Mouse (Mus musculus): ENCODE measurements around the gene Arhgap25. TPM values are rescaled to one million over a fixed set of nuclear protein-coding genes. Genes with fewer than 3 reads are reported as not detected.

Gene Arhgap25
- polyA plus RNA-seq, 1 experiment, result not detected

- TF ChIP-seq FOSL1 (IDR thresholded peaks at IDR 0.05; ENCODE audit: insufficient read depth, low read length, poor library complexity, severe bottlenecking) (no peak), CEBPB (IDR thresholded peaks at IDR 0.05; ENCODE audit: low read depth) (no peak), CTCF (IDR thresholded peaks at IDR 0.05; ENCODE audit: control insufficient read depth, insufficient read depth, insufficient read length) (no peak), MAX (IDR thresholded peaks at IDR 0.05) (no peak), MYOD1 (IDR thresholded peaks at IDR 0.05; ENCODE audit: control insufficient read depth, insufficient read length, low read depth) (no peak), USF1 (IDR thresholded peaks at IDR 0.05; ENCODE audit: low read depth) (no peak), MYOG (IDR thresholded peaks at IDR 0.05; ENCODE audit: control insufficient read depth, extremely low read depth, insufficient read length) (no peak)
- no peak overlapping the region for H3ac ChIP-seq (ENCODE audit: control insufficient read depth, insufficient read length, low read depth)
- H3K27me3 ChIP-seq (ENCODE audit: control insufficient read depth, insufficient read depth, insufficient read length), result no peaks in the 10 kb centered on the region
- no peaks in the 10 kb centered on the region for H3K79me3 ChIP-seq (ENCODE audit: low read depth)
- H3K79me2 ChIP-seq (ENCODE audit: control insufficient read depth, insufficient read depth), result no peaks in the 10 kb centered on the region
- H3K4me3 ChIP-seq (ENCODE audit: insufficient read depth, poor library complexity, severe bottlenecking), result no peak overlapping the region
- no peaks in the 10 kb centered on the region for H3K36me3 ChIP-seq (ENCODE audit: control insufficient read depth, insufficient read depth)
These were observed 23.3 kb downstream of the Arhgap25 start for GRCm38 (mm10) chr6:87509806-87510205.

DNA sequence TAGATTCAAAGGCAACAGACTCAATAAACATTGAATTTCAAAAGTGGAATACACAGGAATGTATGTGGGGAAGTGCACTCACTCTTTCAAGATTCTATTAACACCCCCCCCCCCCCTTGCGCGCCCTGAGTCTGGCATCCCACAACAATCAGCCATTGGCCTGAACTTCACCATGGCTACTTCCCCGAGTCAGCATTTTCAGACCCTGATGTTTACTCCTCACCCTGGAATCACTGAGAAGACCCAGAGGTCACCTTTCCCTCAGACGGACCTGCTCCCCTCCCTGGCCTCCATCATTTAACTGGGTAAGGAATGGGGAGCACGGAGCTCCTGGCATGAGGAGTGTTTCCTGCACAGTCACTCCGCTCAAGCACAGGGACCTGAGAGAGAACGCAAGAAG lies 28.2 kb downstream of the Arhgap25 start:
- TF ChIP-seq MYOG (IDR thresholded peaks at IDR 0.05; ENCODE audit: control insufficient read depth, extremely low read depth, insufficient read length), result no peak
- no peaks in the 10 kb centered on the region for H3K27me3 ChIP-seq (ENCODE audit: control insufficient read depth, insufficient read depth, insufficient read length)

GRCm38 (mm10) chr6:87503976-87504375 lies 29.1 kb downstream of the Arhgap25 start:
- TF ChIP-seq CEBPB (IDR thresholded peaks at IDR 0.05; ENCODE audit: low read depth), result no peak
- TF ChIP-seq MYOG (IDR thresholded peaks at IDR 0.05; ENCODE audit: control insufficient read depth, extremely low read depth, insufficient read length), result no peak
- no peak for TF ChIP-seq MYOD1 (IDR thresholded peaks at IDR 0.05; ENCODE audit: control insufficient read depth, insufficient read length, low read depth)
- no peak for TF ChIP-seq CTCF (IDR thresholded peaks at IDR 0.05; ENCODE audit: control insufficient read depth, insufficient read depth, insufficient read length)
- no peak for TF ChIP-seq FOSL1 (IDR thresholded peaks at IDR 0.05; ENCODE audit: insufficient read depth, low read length, poor library complexity, severe bottlenecking)
- no peak for TF ChIP-seq USF1 (IDR thresholded peaks at IDR 0.05; ENCODE audit: low read depth)
- TF ChIP-seq MAX (IDR thresholded peaks at IDR 0.05), result no peak
- no peaks in the 10 kb centered on the region for H3K27me3 ChIP-seq (ENCODE audit: control insufficient read depth, insufficient read depth, insufficient read length)
- H3K79me3 ChIP-seq (ENCODE audit: low read depth), result no peaks in the 10 kb centered on the region
- H3K4me3 ChIP-seq (ENCODE audit: insufficient read depth, poor library complexity, severe bottlenecking), result no peak overlapping the region
- no peaks in the 10 kb centered on the region for H3K79me2 ChIP-seq (ENCODE audit: control insufficient read depth, insufficient read depth)
- H3ac ChIP-seq (ENCODE audit: control insufficient read depth, insufficient read length, low read depth), result no peak overlapping the region
- H3K36me3 ChIP-seq (ENCODE audit: control insufficient read depth, insufficient read depth), result no peaks in the 10 kb centered on the region

More for the DNA sequence above, 28.2 kb downstream of the Arhgap25 start:
- Histone ChIP-seq H3K4me3 (ENCODE audit: insufficient read depth, poor library complexity, severe bottlenecking) (no peak overlapping the region), H3ac (ENCODE audit: control insufficient read depth, insufficient read length, low read depth) (no peak overlapping the region), H3K79me2 (ENCODE audit: control insufficient read depth, insufficient read depth) (no peaks in the 10 kb centered on the region), H3K36me3 (ENCODE audit: control insufficient read depth, insufficient read depth) (no peaks in the 10 kb centered on the region), H3K79me3 (ENCODE audit: low read depth) (no peaks in the 10 kb centered on the region)

DNA sequence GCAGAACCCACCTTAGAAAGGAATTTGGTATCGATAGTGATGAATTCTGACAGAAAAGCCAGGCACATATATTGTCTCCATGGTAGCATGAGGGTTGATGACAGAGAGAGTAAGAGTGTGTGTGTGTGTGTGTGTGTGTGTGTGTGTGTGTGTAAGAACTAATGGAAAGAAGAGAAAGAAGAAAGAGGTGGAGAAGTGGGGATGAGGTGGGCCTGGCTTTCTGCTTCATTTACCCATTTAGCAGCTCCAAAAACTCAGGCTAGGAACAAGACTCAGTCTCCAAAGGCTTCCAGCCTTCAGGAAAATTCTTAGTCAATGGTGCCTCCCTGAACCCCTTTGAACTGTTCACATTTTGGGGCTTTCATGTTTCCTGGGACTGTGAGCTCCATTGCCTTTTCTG lies 29.5 kb downstream of the Arhgap25 start:
- Histone ChIP-seq H3K79me3 (ENCODE audit: low read depth) (no peaks in the 10 kb centered on the region), H3ac (ENCODE audit: control insufficient read depth, insufficient read length, low read depth) (no peak overlapping the region), H3K4me3 (ENCODE audit: insufficient read depth, poor library complexity, severe bottlenecking) (no peak overlapping the region), H3K79me2 (ENCODE audit: control insufficient read depth, insufficient read depth) (no peaks in the 10 kb centered on the region), H3K36me3 (ENCODE audit: control insufficient read depth, insufficient read depth) (no peaks in the 10 kb centered on the region), H3K27me3 (ENCODE audit: control insufficient read depth, insufficient read depth, insufficient read length) (no peaks in the 10 kb centered on the region)
- TF ChIP-seq USF1 (IDR thresholded peaks at IDR 0.05; ENCODE audit: low read depth), result no peak
- TF ChIP-seq MAX (IDR thresholded peaks at IDR 0.05), result no peak
- TF ChIP-seq MYOD1 (IDR thresholded peaks at IDR 0.05; ENCODE audit: control insufficient read depth, insufficient read length, low read depth), result no peak
- TF ChIP-seq MYOG (IDR thresholded peaks at IDR 0.05; ENCODE audit: control insufficient read depth, extremely low read depth, insufficient read length), result no peak
- no peak for TF ChIP-seq CTCF (IDR thresholded peaks at IDR 0.05; ENCODE audit: control insufficient read depth, insufficient read depth, insufficient read length)
- no peak for TF ChIP-seq FOSL1 (IDR thresholded peaks at IDR 0.05; ENCODE audit: insufficient read depth, low read length, poor library complexity, severe bottlenecking)
- no peak for TF ChIP-seq CEBPB (IDR thresholded peaks at IDR 0.05; ENCODE audit: low read depth)

DNA sequence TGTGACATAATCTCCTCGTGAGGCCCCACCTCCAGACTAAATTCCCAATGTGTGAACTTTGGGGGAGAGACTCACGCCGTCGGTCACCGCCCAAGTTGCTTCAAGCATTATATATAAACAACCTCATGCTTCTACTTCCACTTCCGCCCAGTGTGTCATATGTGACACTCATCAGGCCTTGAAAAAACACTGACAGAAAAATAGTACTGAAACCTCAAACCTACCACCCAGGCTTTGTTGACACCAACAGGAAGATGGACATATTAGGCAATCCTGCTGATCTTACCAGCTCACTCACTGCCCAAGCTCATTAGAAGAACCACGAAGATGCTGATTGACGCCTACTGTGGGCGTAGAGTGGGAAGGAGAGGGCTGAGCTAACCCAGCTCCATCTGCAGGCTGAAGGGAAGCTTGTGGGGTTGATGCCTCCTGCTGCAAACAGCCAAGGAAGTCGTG lies 30.2 kb downstream of the Arhgap25 start:
- TF ChIP-seq USF1 (IDR thresholded peaks at IDR 0.05; ENCODE audit: low read depth) (no peak), CTCF (IDR thresholded peaks at IDR 0.05; ENCODE audit: control insufficient read depth, insufficient read depth, insufficient read length) (no peak)
- no peaks in the 10 kb centered on the region for H3K79me3 ChIP-seq (ENCODE audit: low read depth)
- no peaks in the 10 kb centered on the region for H3K36me3 ChIP-seq (ENCODE audit: control insufficient read depth, insufficient read depth)
- H3K4me3 ChIP-seq (ENCODE audit: insufficient read depth, poor library complexity, severe bottlenecking), result no peak overlapping the region
- no peaks in the 10 kb centered on the region for H3K27me3 ChIP-seq (ENCODE audit: control insufficient read depth, insufficient read depth, insufficient read length)
- no peaks in the 10 kb centered on the region for H3K79me2 ChIP-seq (ENCODE audit: control insufficient read depth, insufficient read depth)
- no peak overlapping the region for H3ac ChIP-seq (ENCODE audit: control insufficient read depth, insufficient read length, low read depth)

DNA sequence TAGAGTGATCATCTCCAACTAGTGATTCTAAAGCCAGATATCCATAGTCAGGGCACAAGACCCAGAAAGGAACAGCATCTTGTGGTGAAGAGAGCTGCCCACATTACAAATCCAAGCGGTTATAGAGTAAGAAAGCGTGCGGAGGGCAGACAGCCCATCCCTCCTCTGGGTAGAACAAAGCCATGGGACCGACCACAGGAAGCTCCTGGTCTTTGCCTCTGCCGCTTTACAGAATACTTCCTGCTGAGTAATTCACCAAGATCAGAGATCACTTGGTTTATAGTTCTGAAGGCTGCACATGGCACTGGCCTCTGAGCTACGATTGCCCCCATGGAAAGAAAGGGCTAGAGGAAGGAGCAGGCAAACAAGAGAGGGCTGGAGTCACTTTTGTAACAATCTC lies 30.6 kb downstream of the Arhgap25 start:
- no peak for TF ChIP-seq MAX (IDR thresholded peaks at IDR 0.05)
- no peak for TF ChIP-seq USF1 (IDR thresholded peaks at IDR 0.05; ENCODE audit: low read depth)
- no peak for TF ChIP-seq FOSL1 (IDR thresholded peaks at IDR 0.05; ENCODE audit: insufficient read depth, low read length, poor library complexity, severe bottlenecking)
- TF ChIP-seq MYOG (IDR thresholded peaks at IDR 0.05; ENCODE audit: control insufficient read depth, extremely low read depth, insufficient read length), result no peak
- no peak for TF ChIP-seq CEBPB (IDR thresholded peaks at IDR 0.05; ENCODE audit: low read depth)
- no peak for TF ChIP-seq MYOD1 (IDR thresholded peaks at IDR 0.05; ENCODE audit: control insufficient read depth, insufficient read length, low read depth)
- TF ChIP-seq CTCF (IDR thresholded peaks at IDR 0.05; ENCODE audit: control insufficient read depth, insufficient read depth, insufficient read length), result no peak
- H3K4me3 ChIP-seq (ENCODE audit: insufficient read depth, poor library complexity, severe bottlenecking), result no peak overlapping the region
- no peaks in the 10 kb centered on the region for H3K36me3 ChIP-seq (ENCODE audit: control insufficient read depth, insufficient read depth)
- H3ac ChIP-seq (ENCODE audit: control insufficient read depth, insufficient read length, low read depth), result no peak overlapping the region
- H3K79me3 ChIP-seq (ENCODE audit: low read depth), result no peaks in the 10 kb centered on the region
- no peaks in the 10 kb centered on the region for H3K27me3 ChIP-seq (ENCODE audit: control insufficient read depth, insufficient read depth, insufficient read length)
- no peaks in the 10 kb centered on the region for H3K79me2 ChIP-seq (ENCODE audit: control insufficient read depth, insufficient read depth)

All from C2C12 (cell line).